Mouse (Mus musculus) lung, postnatal 36 days (tissue): Measurements from ENCODE around the gene Usp5.
"Not testable (repeated sequence)": the region's sequence is repeated elsewhere in the genome, so short reads cannot be mapped to it uniquely, and the experiment has no call there.

Experiments
- DNase-seq: peaks from one replicate; pipeline ENCODE4 v3.0.0; 2022; ENCODE audit warnings: mixed read lengths

Gene Usp5

GRCm38 (mm10) chr6:124839805-124840204, 10.5 kb upstream of the Usp5 start:
- DNase-seq = no peak

GRCm38 (mm10) chr6:124836411-124836810, 7.1 kb upstream of the Usp5 start:
- DNase-seq = no peak

GRCm38 (mm10) chr6:124835531-124835930, 6.2 kb upstream of the Usp5 start:
- peak; percentile 61 for DNase-seq

- DNase-seq = peak; percentile 38
These were observed 5.3 kb upstream of the Usp5 start for GRCm38 (mm10) chr6:124834512-124835081.

- DNase-seq = no peak
These were observed 2.4 kb upstream of the Usp5 start for GRCm38 (mm10) chr6:124831649-124832048.

- DNase-seq = not testable (repeated sequence)
These were observed 1.9 kb upstream of the Usp5 start for GRCm38 (mm10) chr6:124831199-124831598.

- DNase-seq = peak; percentile 98
These were observed 766 bp upstream of the Usp5 start for GRCm38 (mm10) chr6:124829799-124830700.

- DNase-seq = peak; percentile 40
These were observed 1.1 kb downstream of the Usp5 start for GRCm38 (mm10) chr6:124828101-124828592.

- no peak for DNase-seq
These were observed 7.2 kb downstream of the Usp5 start for GRCm38 (mm10) chr6:124822049-124822448.

- no peak for DNase-seq
These were observed 8.4 kb downstream of the Usp5 start for GRCm38 (mm10) chr6:124820891-124821290.

- peak; percentile 42 for DNase-seq
These were observed 11.3 kb downstream of the Usp5 start for GRCm38 (mm10) chr6:124817971-124818370.

- no peak for DNase-seq
These were observed 11.7 kb downstream of the Usp5 start for GRCm38 (mm10) chr6:124817563-124817962.

- no peak for DNase-seq
These were observed 12.2 kb downstream of the Usp5 start for GRCm38 (mm10) chr6:124817125-124817524.

GRCm38 (mm10) chr6:124816611-124817010, 12.7 kb downstream of the Usp5 start:
- DNase-seq = no peak

- DNase-seq = no peak
These were observed 14.2 kb downstream of the Usp5 start for GRCm38 (mm10) chr6:124814858-124815774.

GRCm38 (mm10) chr6:124814448-124814847, 14.8 kb downstream of the Usp5 start:
- no peak for DNase-seq

- DNase-seq = peak; percentile 95
These were observed 15.4 kb downstream of the Usp5 start, which contains the start of gene Tpi1 for GRCm38 (mm10) chr6:124813933-124814332. Gene Tpi1, minus strand, starts transcription at chr6:124814296.

GRCm38 (mm10) chr6:124813496-124813895, 15.8 kb downstream of the Usp5 start:
- DNase-seq = peak; percentile 67

- no peak for DNase-seq
These were observed 16.4 kb downstream of the Usp5 start for GRCm38 (mm10) chr6:124812848-124813247.

- no peak for DNase-seq
These were observed 17.4 kb downstream of the Usp5 start for GRCm38 (mm10) chr6:124811701-124812560.

GRCm38 (mm10) chr6:124811403-124811665, 17.9 kb downstream of the Usp5 start:
- no peak for DNase-seq
